Mouse (Mus musculus) layer of hippocampus, adult 8-10 months (tissue): ENCODE results near the gene Stard7. TPM values are rescaled to one million over a fixed set of nuclear protein-coding genes. Genes with fewer than 3 reads are reported as not detected.

Experiments
- total RNA-seq, 4 experiments: library from RNA; stranded (reverse); gene quantifications; 2 replicates each; pipeline ENCODE4 v1.2.4; 2022

Gene Stard7
- total RNA-seq, 4 experiments from 2014 or later: 100 to 119 (median 107) TPM

Other genes with a start within 250 kb of the Stard7 start
- gene Blvra, start 199.6 kb upstream of the Stard7 start, total RNA-seq: 10 to 100 TPM; 18.2 to 23.3 (median 22.8) TPM
- gene Ncaph, start 136.3 kb upstream of the Stard7 start, total RNA-seq: 1 to 10 TPM in 3 of 4 experiments, under 1 TPM in 1; 0.89 to 2.0 (median 1.5) TPM
- 1 to 10 TPM; 1.9 to 6.6 (median 4.2) TPM for gene Itpripl1, start 126.8 kb upstream of the Stard7 start, total RNA-seq
- gene 1810024B03Rik, start 61.9 kb upstream of the Stard7 start, total RNA-seq: 1 to 10 TPM in 1 of 4 experiments, under 1 TPM in 3; 0.76 to 1.2 (median 0.88) TPM
- gene Snrnp200, start 61.8 kb upstream of the Stard7 start, total RNA-seq: 100 to 1,000 TPM in 1 of 4 experiments, 10 to 100 TPM in 3; 91.8 to 100 (median 96.5) TPM
- gene Ciao1, start 22.4 kb upstream of the Stard7 start, total RNA-seq: 10 to 100 TPM; 73.1 to 81.0 (median 77.0) TPM
- 10 to 100 TPM; 69.4 to 75.6 (median 72.4) TPM for gene Tmem127, start 22.3 kb upstream of the Stard7 start, total RNA-seq
- gene Dusp2, start 65.9 kb downstream of the Stard7 start, total RNA-seq: 1 to 10 TPM in 3 of 4 experiments, under 1 TPM in 1; 0.99 to 1.6 (median 1.2) TPM
- not detected for gene Astl, start 68.4 kb downstream of the Stard7 start, total RNA-seq
- gene Adra2b, start 93.0 kb downstream of the Stard7 start, total RNA-seq: under 1 TPM in 3 of 4 experiments, not detected in 1; 0.09 to 0.41 (median 0.12) TPM
- under 1 TPM in 2 of 4 experiments, not detected in 2; 0.13 to 0.27 TPM for gene Gpat2, start 155.0 kb downstream of the Stard7 start, total RNA-seq
- 10 to 100 TPM; 17.9 to 21.1 (median 19.8) TPM for gene Fahd2a, start 174.3 kb downstream of the Stard7 start, total RNA-seq